31 mouse cellular contexts compared by ENCODE assay signal in genomic region chr5:110403931-110404330, GRCm38 (mm10). TPM values are rescaled to one million over a fixed set of nuclear protein-coding genes. Genes with fewer than 3 reads are reported as not detected.
A peak's percentile ranks its signal among the peaks of the same experiment; 100 is the strongest.
DNase-seq lines count a peak whose midpoint lies in the region; ATAC-seq and TF ChIP-seq lines count a peak whose summit lies in the region.
"Had no signal": no experiment of that assay in that cellular context is flagged by ENCODE, and none has a peak within 500 bp of the region (broad histone marks: within the 10 kb centered on the region; RNA-seq: fewer than 3 reads in every experiment).

No protein-coding gene starts in this region.

- no peak for TF ChIP-seq EP300 in heart, postnatal 0 days (IDR thresholded peaks at IDR 0.05; ENCODE audit: low read depth)
- TF ChIP-seq EP300 in heart, adult 2 months (IDR thresholded peaks at IDR 0.05; ENCODE audit: insufficient read depth, low read depth, low read length), result no peak

- H3K27me3 ChIP-seq in heart, embryonic 11.5 days (ENCODE audit: control insufficient read depth, insufficient read depth, low read length), result no peaks in the 10 kb centered on the region
- no peaks in the 10 kb centered on the region for H3K27me3 ChIP-seq in heart, postnatal 0 days (ENCODE audit: control insufficient read depth, insufficient read depth, low read length)
- no peaks in the 10 kb centered on the region for H3K27me3 ChIP-seq in heart, adult 2 months (ENCODE audit: control insufficient read depth, insufficient read depth, low read length)

- TF ChIP-seq CTCF in heart, postnatal 0 days (IDR thresholded peaks at IDR 0.05; ENCODE audit: low read depth), result no peak
- no peak for TF ChIP-seq CTCF in heart, adult 2 months (IDR thresholded peaks at IDR 0.05)
- no peak for TF ChIP-seq CTCF in layer of hippocampus, adult 2 months (conservative IDR thresholded peaks at IDR 0.05)

- peak; percentile 72 to 84 for DNase-seq in adrenal gland, adult (ENCODE audit: inconsistent age in 2 of 2, low spot score in 1 of 2)
- no peak for DNase-seq in adrenal gland, adult 18-20 months (ENCODE audit: low spot score in 2 of 2)
- no peak for DNase-seq in heart, postnatal 14 days
- DNase-seq in heart, postnatal 0 days (ENCODE audit: low spot score), result peak; percentile 52
- DNase-seq in heart, adult 2 months, result no peak
- peak; percentile 40 for DNase-seq in adrenal gland, postnatal 10 days
- DNase-seq in layer of hippocampus, adult 2 months (ENCODE audit: low spot score in 2 of 2), result no peak
- DNase-seq: cerebellum, adult 11 months; cerebellum, postnatal 14 days; gastrocnemius, adult 2 months; kidney, postnatal 25 days; layer of hippocampus, postnatal 36 days; right cerebral cortex, postnatal 14 days had no signal

- no peak overlapping the region for H3K4me3 ChIP-seq in heart, embryonic 11.5 days (ENCODE audit: low read depth, low read length)
- H3K4me3 ChIP-seq in heart, postnatal 0 days (ENCODE audit: low read depth, low read length), result no peak overlapping the region
- H3K4me3 ChIP-seq in heart, adult 2 months, result no peak overlapping the region
- H3K4me3 ChIP-seq in layer of hippocampus, adult 2 months, result no peak overlapping the region
- H3K4me3 ChIP-seq: gastrocnemius, adult 2 months; hindbrain, embryonic 10.5 days had no signal

- no peak for ATAC-seq in heart, embryonic 11.5 days (replicated peaks; ENCODE audit: insufficient number of reproducible peaks, low FRiP score, low TSS enrichment)
- ATAC-seq in heart, postnatal 0 days (ENCODE audit: insufficient read depth, low read depth), result peak; percentile 49
- ATAC-seq: intestine, postnatal 0 days; lung, postnatal 0 days had no signal

- intact Hi-C loops in heart, postnatal 14 days (cut with DNase I), result no loop called here
- intact Hi-C loops in heart, adult 2 months (cut with DNase I), result no loop called here

- no peak overlapping the region for H3K9ac ChIP-seq in heart, embryonic 11.5 days (ENCODE audit: low read depth, low read length)
- H3K9ac ChIP-seq in heart, postnatal 0 days (replicated peaks; ENCODE audit: low read depth, low read length), result no peak overlapping the region
- no peak overlapping the region for H3K9ac ChIP-seq in heart, adult 2 months (ENCODE audit: low read depth, low read length)

- H3K36me3 ChIP-seq in heart, embryonic 11.5 days (ENCODE audit: control insufficient read depth, insufficient read depth, low read length), result no peaks in the 10 kb centered on the region; the same call in 1 of the 2 replicates
- H3K36me3 ChIP-seq in heart, postnatal 0 days (replicated peaks; ENCODE audit: control insufficient read depth, insufficient read depth, low read length), result no peaks in the 10 kb centered on the region
- no peaks in the 10 kb centered on the region for H3K36me3 ChIP-seq in heart, adult 2 months (ENCODE audit: control insufficient read depth, insufficient read depth, low read length)

- no peaks in the 10 kb centered on the region for H3K79me2 ChIP-seq in heart, adult 2 months (replicated peaks; ENCODE audit: control insufficient read depth, insufficient read depth, low read length)

- no peak for TF ChIP-seq POLR2A in heart, adult 2 months (IDR thresholded peaks at IDR 0.05; ENCODE audit: insufficient read depth, low read depth, low read length)

- H3K4me2 ChIP-seq in heart, embryonic 11.5 days, result no peak overlapping the region
- H3K4me2 ChIP-seq in heart, postnatal 0 days (ENCODE audit: low read depth, low read length), result no peak overlapping the region
- H3K4me2 ChIP-seq: midbrain, embryonic 11.5 days had no signal

- no peaks in the 10 kb centered on the region for H3K9me3 ChIP-seq in heart, embryonic 11.5 days (replicated peaks; ENCODE audit: control insufficient read depth, low read length)
- no peaks in the 10 kb centered on the region for H3K9me3 ChIP-seq in heart, postnatal 0 days (replicated peaks; ENCODE audit: control insufficient read depth, low read length)
- H3K9me3 ChIP-seq: hindbrain, embryonic 10.5 days had no signal

- peaks cover 18% of the 10 kb centered on the region for H3K4me1 ChIP-seq in heart, embryonic 11.5 days (ENCODE audit: control insufficient read depth, insufficient read depth, low read length)
- H3K4me1 ChIP-seq in heart, postnatal 0 days (ENCODE audit: control insufficient read depth, insufficient read depth), result peaks cover 3% of the 10 kb centered on the region; the same call in 1 of the 2 replicates
- no peaks in the 10 kb centered on the region; the same call in 1 of the 2 replicates for H3K4me1 ChIP-seq in heart, adult 2 months (ENCODE audit: control insufficient read depth, insufficient read depth, low read length)

- WGBS in heart, embryonic 11.5 days (ENCODE audit: insufficient replicate concordance), result 33% methylated on average over 3 of the region's 3 CpGs
- 18% methylated on average over 3 of the region's 3 CpGs for WGBS in heart, postnatal 0 days
- 36% methylated on average over 3 of the region's 3 CpGs for WGBS in heart, adult 2 months

- H3K27ac ChIP-seq in heart, embryonic 11.5 days (ENCODE audit: low read depth, low read length), result peak overlapping the region; percentile 73
- H3K27ac ChIP-seq in heart, postnatal 0 days (ENCODE audit: low read depth), result peak overlapping the region; percentile 70
- no peak overlapping the region for H3K27ac ChIP-seq in heart, adult 2 months
- no peak overlapping the region for H3K27ac ChIP-seq in layer of hippocampus, adult 2 months
- H3K27ac ChIP-seq: gastrocnemius, adult 2 months; hindbrain, embryonic 10.5 days; macrophage had no signal

RNA-seq across cellular contexts. Expression of gene Fbrsl1, which starts 44.4 kb away (rescaled TPM):
- total RNA-seq in adrenal gland, adult 18-20 months (2021), result 10 to 100 TPM; 60.7 to 65.7 TPM
- 8.1 and 10.2 TPM in 2 replicates for polyA plus RNA-seq in heart, embryonic 11.5 days (2014; fragmentation: Nextera tagmentation; extraction: Ambion mirVana)
- total RNA-seq in heart, postnatal 14 days (2021), result 10 to 100 TPM; 47.4 to 50.6 TPM
- total RNA-seq in heart, postnatal 0 days (2014; rRNA removed; ENCODE audit: low replicate concordance), result 19.2 and 37.0 TPM in 2 replicates
- 6.8 and 7.6 TPM in 2 replicates for polyA plus RNA-seq in heart, postnatal 0 days (2015; fragmentation: Nextera tagmentation; extraction: Ambion mirVana)
- 10 to 100 TPM; 47.0 to 51.8 TPM for total RNA-seq in heart, adult 2 months (2021)
- 28.1 and 39.3 TPM in 2 replicates for polyA plus RNA-seq in heart, adult 2 months (2012; rRNA removed)
- total RNA-seq in adrenal gland, postnatal 10 days (2021), result 10 to 100 TPM; 54.5 to 63.6 TPM
- total RNA-seq in layer of hippocampus, adult 2 months (2021), result 10 to 100 TPM; 79.9 to 94.0 TPM

RNA-seq across cellular contexts. Expression of gene Lrcol1, which starts 59.4 kb away (rescaled TPM):
- total RNA-seq in adrenal gland, adult 18-20 months (2021), result not detected
- not detected in 2 replicates for polyA plus RNA-seq in heart, embryonic 11.5 days (2014; fragmentation: Nextera tagmentation; extraction: Ambion mirVana)
- not detected for total RNA-seq in heart, postnatal 14 days (2021)
- not detected in 2 replicates for total RNA-seq in heart, postnatal 0 days (2014; rRNA removed; ENCODE audit: low replicate concordance)
- polyA plus RNA-seq in heart, postnatal 0 days (2015; fragmentation: Nextera tagmentation; extraction: Ambion mirVana), result not detected in 2 replicates
- not detected for total RNA-seq in heart, adult 2 months (2021)
- not detected in 2 replicates for polyA plus RNA-seq in heart, adult 2 months (2012; rRNA removed)
- total RNA-seq in adrenal gland, postnatal 10 days (2021), result not detected
- total RNA-seq in layer of hippocampus, adult 2 months (2021), result not detected
- total RNA-seq: gastrocnemius, adult 2 months; gastrocnemius, postnatal 4 days; layer of hippocampus, adult 8-10 months; layer of hippocampus, postnatal 36 days; left cerebral cortex, postnatal 10 days; liver, adult 2 months; midbrain, postnatal 0 days; neutrophil, adult 5-6 weeks had no signal
- polyA plus RNA-seq: embryonic facial prominence, embryonic 11.5 days; forebrain, embryonic 11.5 days; frontal cortex, adult 2 months; hindbrain, embryonic 10.5 days; intestine, postnatal 0 days; kidney, embryonic 14.5 days; limb, embryonic 11.5 days; liver, adult 2 months; liver, embryonic 16.5 days; macrophage; midbrain, embryonic 11.5 days; midbrain, postnatal 0 days had no signal

Comparison
In these comparisons a context has a peak if more than half of its experiments do, and no peak if none do; other contexts are left out.
1. DNase-seq: peak in adrenal gland, adult (2 of 2), heart, postnatal 0 days (single experiment) and adrenal gland, postnatal 10 days (single experiment); none in adrenal gland, adult 18-20 months (0 of 2), heart, postnatal 14 days (0 of 2), heart, adult 2 months (0 of 2) and layer of hippocampus, adult 2 months (0 of 2).
2. H3K27ac ChIP-seq: peak in heart, embryonic 11.5 days (single experiment) and heart, postnatal 0 days (single experiment); none in heart, adult 2 months (single experiment) and layer of hippocampus, adult 2 months (single experiment).